Mouse (Mus musculus): Measurements from ENCODE around the gene Serinc3. TPM values are rescaled to one million over a fixed set of nuclear protein-coding genes. Genes with fewer than 3 reads are reported as not detected.
"Not testable (repeated sequence)": the region's sequence is repeated elsewhere in the genome, so short reads cannot be mapped to it uniquely, and the experiment has no call there.

Gene Serinc3
- total and polyA plus RNA-seq, 3 experiments: 442 to 621 (median 482) TPM

- DNase-seq: no peak
Measured at GRCm38 (mm10) chr2:163662698-163663221, 17.8 kb upstream of the Serinc3 start.

- DNase-seq: no peak
Measured at GRCm38 (mm10) chr2:163662076-163662475, 17.1 kb upstream of the Serinc3 start.

GRCm38 (mm10) chr2:163661371-163661850 lies 16.5 kb upstream of the Serinc3 start:
- peak; percentile 55 for DNase-seq

GRCm38 (mm10) chr2:163660103-163660701 lies 15.3 kb upstream of the Serinc3 start:
- DNase-seq: no peak

- DNase-seq: no peak
Measured at GRCm38 (mm10) chr2:163659431-163659830, 14.5 kb upstream of the Serinc3 start.

- DNase-seq: peak; percentile 65
Measured at GRCm38 (mm10) chr2:163658941-163659340, 14.0 kb upstream of the Serinc3 start.

GRCm38 (mm10) chr2:163657975-163658886 lies 13.3 kb upstream of the Serinc3 start, which contains the start of gene Pkig:
Pkig (plus strand) TSS chr2:163658386.
- DNase-seq: peak; percentile 92

- no peak for DNase-seq
Measured at GRCm38 (mm10) chr2:163657486-163657885, 12.6 kb upstream of the Serinc3 start.

- not testable (repeated sequence) for DNase-seq
Measured at GRCm38 (mm10) chr2:163655699-163656098, 10.8 kb upstream of the Serinc3 start.

GRCm38 (mm10) chr2:163646461-163647080 lies 1.6 kb upstream of the Serinc3 start:
- DNase-seq: no peak

GRCm38 (mm10) chr2:163645700-163646460 lies 949 bp upstream of the Serinc3 start:
- no peak for DNase-seq

GRCm38 (mm10) chr2:163644047-163644446 lies 884 bp downstream of the Serinc3 start:
- no peak for DNase-seq

- peak; percentile 30 for DNase-seq
Measured at GRCm38 (mm10) chr2:163643576-163643971, 1.4 kb downstream of the Serinc3 start.

- peak; percentile 61 for DNase-seq
Measured at GRCm38 (mm10) chr2:163642685-163643575, 2.0 kb downstream of the Serinc3 start.

GRCm38 (mm10) chr2:163641681-163642080 lies 3.2 kb downstream of the Serinc3 start:
- no peak for DNase-seq

GRCm38 (mm10) chr2:163640493-163640892 lies 4.4 kb downstream of the Serinc3 start:
- no peak for DNase-seq

- no peak for DNase-seq
Measured at GRCm38 (mm10) chr2:163637655-163638266, 7.2 kb downstream of the Serinc3 start.

- DNase-seq: no peak
Measured at GRCm38 (mm10) chr2:163636057-163636456, 8.9 kb downstream of the Serinc3 start.

- no peak for DNase-seq
Measured at GRCm38 (mm10) chr2:163634211-163634610, 10.7 kb downstream of the Serinc3 start.

GRCm38 (mm10) chr2:163631715-163632114 lies 13.2 kb downstream of the Serinc3 start:
- no peak for DNase-seq
